Mouse (Mus musculus): Measurements from ENCODE around the gene Flii. TPM values are rescaled to one million over a fixed set of nuclear protein-coding genes. Genes with fewer than 3 reads are reported as not detected.

Gene Flii
- total and polyA plus RNA-seq, 3 experiments = 49.5 to 112 (median 88.6) TPM

DNA sequence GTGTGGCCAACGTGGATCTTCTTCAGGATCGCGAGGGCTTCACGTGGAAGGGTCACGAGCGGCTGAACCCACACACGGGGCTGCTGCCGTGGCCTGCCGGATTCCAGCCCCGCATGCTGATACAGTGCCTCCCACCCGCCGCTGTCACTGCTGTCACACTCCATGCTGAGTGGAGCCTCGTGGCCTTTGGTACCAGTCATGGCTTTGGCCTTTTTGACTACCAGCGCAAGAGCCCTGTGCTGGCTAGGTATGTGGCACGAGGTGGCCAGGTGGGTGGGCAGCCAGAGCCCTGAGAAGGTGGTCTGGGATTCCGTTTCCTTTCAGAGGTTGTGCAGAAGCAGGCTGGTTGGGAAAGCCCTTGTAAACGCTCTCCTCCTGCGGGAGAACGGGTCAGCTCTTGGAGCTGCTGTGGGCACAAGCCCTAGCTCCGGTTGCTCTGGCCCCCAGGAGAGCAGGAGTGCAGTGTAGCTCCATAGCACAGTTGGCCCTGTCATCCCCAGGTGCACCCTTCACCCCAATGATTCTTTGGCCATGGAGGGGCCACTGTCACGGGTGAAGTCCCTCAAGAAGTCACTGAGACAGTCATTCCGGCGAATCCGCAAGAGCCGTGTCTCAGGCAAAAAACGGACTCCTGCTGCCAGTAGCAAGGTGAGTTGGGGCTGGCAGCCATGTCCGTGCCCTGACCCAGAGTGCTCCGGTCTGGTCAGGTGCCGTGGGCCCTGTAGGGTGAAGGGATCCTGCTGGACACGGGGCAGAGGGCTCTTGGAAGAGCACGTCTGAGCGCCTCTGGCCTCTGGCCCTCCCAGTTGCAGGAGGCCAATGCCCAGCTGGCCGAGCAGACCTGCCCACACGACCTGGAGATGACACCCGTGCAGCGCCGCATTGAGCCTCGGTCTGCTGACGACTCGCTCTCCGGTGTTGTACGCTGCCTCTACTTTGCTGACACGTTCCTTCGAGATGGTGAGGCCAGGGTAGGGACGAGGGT is 17.3 kb downstream of the Flii start:
- no peak overlapping the region for H3K27ac ChIP-seq (ENCODE audit: insufficient read depth, low read depth)
- peaks cover 80 to 98% of the 10 kb centered on the region in 2 experiments for H3K36me3 ChIP-seq (replicated peaks in 1 of 2; ENCODE audit: control insufficient read depth in 1 of 2, insufficient read depth in 1 of 2, low read length in 1 of 2)
- dilution Hi-C loops (cut with MboI; ENCODE audit: extremely low pct_ligation_motif_present, extremely low pct_unique_long_range_greater_than_20kb, low sequenced_read_pairs) = no loop called here
- in situ Hi-C loops (cut with MboI; ENCODE audit: low pct_ligation_motif_present, low pct_unique_long_range_greater_than_20kb, low sequenced_read_pairs) = no loop called here
- H3K4me1 ChIP-seq (ENCODE audit: control insufficient read depth in 1 of 2, insufficient read depth in 2 of 2) = peaks cover 0 to 12% of the 10 kb centered on the region in 2 experiments; a peak in 1 of 4 replicates
- no peak overlapping the region for H3K4me2 ChIP-seq (ENCODE audit: insufficient read depth, low read depth, poor library complexity, severe bottlenecking)
- no peaks in the 10 kb centered on the region for H3K9me3 ChIP-seq (replicated peaks; ENCODE audit: low read length)
- no peak overlapping the region for H3K9ac ChIP-seq (ENCODE audit: insufficient read depth, low read depth)
- H3K79me2 ChIP-seq (replicated peaks; ENCODE audit: control insufficient read depth, extremely low read depth, insufficient read depth, poor library complexity, severe bottlenecking) = no peaks in the 10 kb centered on the region
- no peak for DNase-seq (ENCODE audit: extremely low read depth)
- no peak overlapping the region for H3K4me3 ChIP-seq (replicated peaks in 1 of 3; ENCODE audit: low read depth in 2 of 3, low read length in 2 of 3, poor library complexity in 1 of 3)
- TF ChIP-seq MYC (IDR thresholded peaks at IDR 0.05; ENCODE audit: low read depth, low read length) = no peak
- TF ChIP-seq CTCF (conservative IDR thresholded peaks at IDR 0.05 in 1 of 2, IDR thresholded peaks at IDR 0.05 in 1 of 2; ENCODE audit: low read depth in 2 of 2, low read length in 2 of 2) = no peak
- no peak for TF ChIP-seq ZNF384 (IDR thresholded peaks at IDR 0.05; ENCODE audit: low read depth, low read length)
- no peak for TF ChIP-seq MXI1 (IDR thresholded peaks at IDR 0.05; ENCODE audit: low read depth, low read length)
- TF ChIP-seq ZKSCAN1 (IDR thresholded peaks at IDR 0.05; ENCODE audit: borderline replicate concordance, low read depth, low read length) = no peak
- no peak for TF ChIP-seq EP300 (IDR thresholded peaks at IDR 0.05; ENCODE audit: low read length)
- no peak for TF ChIP-seq UBTF (IDR thresholded peaks at IDR 0.05; ENCODE audit: low read depth, low read length)
- TF ChIP-seq HCFC1 (IDR thresholded peaks at IDR 0.05; ENCODE audit: low read depth, low read length) = no peak
- TF ChIP-seq GABPA (IDR thresholded peaks at IDR 0.05; ENCODE audit: insufficient replicate concordance, low read depth, low read length) = no peak
- TF ChIP-seq RCOR1 (conservative IDR thresholded peaks at IDR 0.05; ENCODE audit: low read depth, low read length) = no peak
- no peak for TF ChIP-seq NELFE (IDR thresholded peaks at IDR 0.05; ENCODE audit: low read depth, low read length)
- TF ChIP-seq POLR2AphosphoS2 (IDR thresholded peaks at IDR 0.05; ENCODE audit: low read depth, low read length) = no peak
- TF ChIP-seq BHLHE40 (IDR thresholded peaks at IDR 0.05; ENCODE audit: low read depth, low read length) = no peak
- no peak for TF ChIP-seq KAT2A (IDR thresholded peaks at IDR 0.05; ENCODE audit: insufficient replicate concordance, low read length)
- no peak for TF ChIP-seq JUN (IDR thresholded peaks at IDR 0.05; ENCODE audit: insufficient read depth, low read depth, low read length)
- no peak for TF ChIP-seq JUND (conservative IDR thresholded peaks at IDR 0.05; ENCODE audit: low read depth, low read length)
- TF ChIP-seq RAD21 (IDR thresholded peaks at IDR 0.05; ENCODE audit: low read depth, low read length) = no peak
- no peak for TF ChIP-seq USF1 (IDR thresholded peaks at IDR 0.05; ENCODE audit: low read depth, low read length)
- TF ChIP-seq E2F4 (IDR thresholded peaks at IDR 0.05; ENCODE audit: insufficient replicate concordance, low read depth, low read length) = no peak
- TF ChIP-seq ETS1 (conservative IDR thresholded peaks at IDR 0.05; ENCODE audit: low read depth, low read length) = no peak
- no peaks in the 10 kb centered on the region for H3K27me3 ChIP-seq (replicated peaks)
